Mouse (Mus musculus): ENCODE data around the gene Irf5. TPM values are rescaled to one million over a fixed set of nuclear protein-coding genes. Genes with fewer than 3 reads are reported as not detected.
"Not testable (repeated sequence)": the region's sequence is repeated elsewhere in the genome, so short reads cannot be mapped to it uniquely, and the experiment has no call there.

Irf5 gene
- polyA plus RNA-seq, 1 experiment from 2014 or later: 7.4 TPM

DNA sequence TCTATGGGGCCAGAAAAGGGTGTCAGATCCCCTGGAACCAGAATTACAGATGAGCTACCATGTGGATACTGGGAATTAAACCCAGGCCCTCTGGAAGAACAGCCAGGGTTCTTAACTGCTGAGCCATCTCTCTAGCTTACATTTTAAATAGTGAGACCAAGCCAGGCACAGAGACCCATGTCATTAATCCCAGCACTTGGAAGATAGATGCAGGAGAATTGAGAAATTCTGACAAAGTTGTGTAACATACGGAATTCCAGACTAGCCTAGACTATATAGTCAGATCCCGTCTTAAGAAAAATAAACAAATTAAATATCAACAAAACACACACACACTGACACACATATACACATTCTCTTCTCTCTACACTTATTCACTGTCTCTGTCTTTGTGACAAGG, 26.1 kb downstream of the Irf5 start:
- H3K4me1 ChIP-seq: no peaks in the 10 kb centered on the region
- 89% methylated on average over 2 of the region's 2 CpGs for WGBS

GRCm38 (mm10) chr6:29557112-29557511, 30.7 kb downstream of the Irf5 start:
- peaks cover 96% of the 10 kb centered on the region for H3K36me3 ChIP-seq
- no peak overlapping the region for H3K9ac ChIP-seq
- 93% methylated on average over 2 of the region's 2 CpGs for WGBS

More for the DNA sequence above, 26.1 kb downstream of the Irf5 start:
- H3K27me3 ChIP-seq: no peaks in the 10 kb centered on the region
- H3K36me3 ChIP-seq: peaks cover 95% of the 10 kb centered on the region
- H3K4me2 ChIP-seq: no peak overlapping the region
- H3K27ac ChIP-seq: no peak overlapping the region
- H3K9me3 ChIP-seq (replicated peaks): no peaks in the 10 kb centered on the region
- H3K9ac ChIP-seq: no peak overlapping the region
- H3K4me3 ChIP-seq (replicated peaks): no peak overlapping the region
- ATAC-seq (replicated peaks; ENCODE audit: low FRiP score): no peak

GRCm38 (mm10) chr6:29576388-29576787, 50.0 kb downstream of the Irf5 start:
- not testable (repeated sequence) for ATAC-seq (replicated peaks; ENCODE audit: low FRiP score); H3K27me3 ChIP-seq; H3K4me3 ChIP-seq (replicated peaks); H3K9ac ChIP-seq; H3K9me3 ChIP-seq (replicated peaks); H3K27ac ChIP-seq; H3K4me2 ChIP-seq; H3K4me1 ChIP-seq
- 80% methylated on average over 3 of the region's 3 CpGs for WGBS
- H3K36me3 ChIP-seq: peaks cover 93% of the 10 kb centered on the region

More at GRCm38 (mm10) chr6:29557112-29557511, 30.7 kb downstream of the Irf5 start:
- Histone ChIP-seq H3K4me2 (no peak overlapping the region), H3K4me3 (replicated peaks) (no peak overlapping the region), H3K27me3 (no peaks in the 10 kb centered on the region), H3K4me1 (no peaks in the 10 kb centered on the region), H3K27ac (no peak overlapping the region), H3K9me3 (replicated peaks) (no peaks in the 10 kb centered on the region)
- ATAC-seq (replicated peaks; ENCODE audit: low FRiP score): no peak

GRCm38 (mm10) chr6:29580770-29581169, 54.3 kb downstream of the Irf5 start:
- H3K9me3 ChIP-seq (replicated peaks): no peaks in the 10 kb centered on the region
- H3K27ac ChIP-seq: no peak overlapping the region
- 88% methylated on average over 1 of the region's 1 CpGs for WGBS
- H3K9ac ChIP-seq: no peak overlapping the region
- peaks cover 86% of the 10 kb centered on the region for H3K36me3 ChIP-seq
- no peaks in the 10 kb centered on the region for H3K4me1 ChIP-seq
- no peak overlapping the region for H3K4me3 ChIP-seq (replicated peaks)
- no peaks in the 10 kb centered on the region for H3K27me3 ChIP-seq
- H3K4me2 ChIP-seq: no peak overlapping the region
- ATAC-seq (replicated peaks; ENCODE audit: low FRiP score): no peak

DNA sequence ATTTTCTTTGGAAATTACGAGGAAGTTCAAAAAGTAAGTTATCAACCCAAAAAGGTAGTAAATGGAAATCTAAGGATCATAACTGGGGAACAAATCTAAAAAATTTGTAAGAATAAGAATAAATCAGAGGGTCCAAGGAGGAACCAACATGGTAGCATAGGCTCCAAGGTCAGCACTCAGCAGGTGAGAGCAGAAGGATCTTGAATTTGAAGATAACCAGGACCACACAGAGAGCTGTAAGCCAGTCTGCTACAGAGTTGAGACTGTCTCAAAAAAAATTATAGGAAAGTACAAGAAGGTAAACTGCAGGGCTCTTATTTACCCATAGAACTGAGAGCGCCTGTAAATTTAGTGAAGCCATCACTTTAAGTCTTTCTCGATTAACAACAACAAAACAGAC, 54.8 kb downstream of the Irf5 start:
- Histone ChIP-seq H3K27ac (no peak overlapping the region), H3K4me2 (no peak overlapping the region), H3K4me3 (replicated peaks) (no peak overlapping the region), H3K9ac (no peak overlapping the region), H3K27me3 (no peaks in the 10 kb centered on the region), H3K36me3 (peaks cover 88% of the 10 kb centered on the region), H3K9me3 (replicated peaks) (no peaks in the 10 kb centered on the region), H3K4me1 (no peaks in the 10 kb centered on the region)
- no peak for ATAC-seq (replicated peaks; ENCODE audit: low FRiP score)
- 94% methylated on average over 3 of the region's 3 CpGs for whole genome bisulfite sequencing

Other genes starting within 250 kb of the Irf5 start
- 0.28 and 0.32 TPM in 2 replicates for gene Fam71f2, start 247.0 kb upstream of the Irf5 start, polyA plus RNA-seq (2015; fragmentation: Nextera tagmentation; extraction: Ambion mirVana)
- gene Fam71f1, start 207.5 kb upstream of the Irf5 start, polyA plus RNA-seq (2015; fragmentation: Nextera tagmentation; extraction: Ambion mirVana): 0.12 and 0.22 TPM in 2 replicates
- gene Calu, start 178.6 kb upstream of the Irf5 start, polyA plus RNA-seq (2015; fragmentation: Nextera tagmentation; extraction: Ambion mirVana): 382 and 391 TPM in 2 replicates
- gene Opn1sw, start 138.2 kb upstream of the Irf5 start, polyA plus RNA-seq (2015; fragmentation: Nextera tagmentation; extraction: Ambion mirVana): 0.26 and 0.29 TPM in 2 replicates
- 22.5 and 22.6 TPM in 2 replicates for gene Ccdc136, start 130.3 kb upstream of the Irf5 start, polyA plus RNA-seq (2015; fragmentation: Nextera tagmentation; extraction: Ambion mirVana)
- gene Flnc, start 93.4 kb upstream of the Irf5 start, polyA plus RNA-seq (2015; fragmentation: Nextera tagmentation; extraction: Ambion mirVana): 7.7 and 9.3 TPM in 2 replicates
- 268 and 287 TPM in 2 replicates for gene Atp6v1f, start 58.9 kb upstream of the Irf5 start, polyA plus RNA-seq (2015; fragmentation: Nextera tagmentation; extraction: Ambion mirVana)
- not detected in 2 replicates for gene Atp6v1fnb, start 55.2 kb upstream of the Irf5 start, polyA plus RNA-seq (2015; fragmentation: Nextera tagmentation; extraction: Ambion mirVana)
- gene Kcp, start 18.7 kb upstream of the Irf5 start, polyA plus RNA-seq (2015; fragmentation: Nextera tagmentation; extraction: Ambion mirVana): 24.0 and 27.9 TPM in 2 replicates
- gene Tnpo3, start 83.3 kb downstream of the Irf5 start, polyA plus RNA-seq (2015; fragmentation: Nextera tagmentation; extraction: Ambion mirVana): 91.3 and 93.2 TPM in 2 replicates
- gene Tspan33, start 167.6 kb downstream of the Irf5 start, polyA plus RNA-seq (2015; fragmentation: Nextera tagmentation; extraction: Ambion mirVana): 19.0 and 19.2 TPM in 2 replicates
- 50.7 and 55.0 TPM in 2 replicates for gene Smo, start 208.9 kb downstream of the Irf5 start, polyA plus RNA-seq (2015; fragmentation: Nextera tagmentation; extraction: Ambion mirVana)
- 16.1 and 16.5 TPM in 2 replicates for gene Ahcyl2, start 241.4 kb downstream of the Irf5 start, polyA plus RNA-seq (2015; fragmentation: Nextera tagmentation; extraction: Ambion mirVana)